Mouse (Mus musculus) mouse embryonic stem cell (cell line): ENCODE results near the gene Ubr2.

Source experiments
- in situ Hi-C, 2 experiments: fragments of 300-500 bp; cut with MboI; formaldehyde crosslinking; loops; 1 replicate in 1 of 2; 3 replicates in 1 of 2; pipeline ENCODE4 v1.14.3; 2019 to 2020; ENCODE audit warnings: low sequenced_read_pairs in 2 of 2, low pct_unique_long_range_greater_than_20kb in 1 of 2, mixed read lengths in 1 of 2; ENCODE audit not compliant: unreplicated experiment in 1 of 2

Gene Ubr2

GRCm38 (mm10) chr17:47009898-47010721 lies at the start of gene Ubr2:
TSS of gene Ubr2 (minus strand) at chr17:47010556.
- in situ Hi-C loops, result loop anchor here in 1 of 2 experiments (25.0 kb wide), 1 partner anchor 248 kb away; the partner anchor contains the start of genes 2310039H08Rik, Cnpy3 and Ptcra

GRCm38 (mm10) chr17:47059836-47060360 lies 49.5 kb upstream of the Ubr2 start:
- in situ Hi-C loops, result no loop called here

- in situ Hi-C loops, result no loop called here
These were observed 47.6 kb upstream of the Ubr2 start for GRCm38 (mm10) chr17:47057966-47058365.

- in situ Hi-C loops, result no loop called here
These were observed 46.1 kb upstream of the Ubr2 start for GRCm38 (mm10) chr17:47056476-47056875.

GRCm38 (mm10) chr17:47055121-47055520 lies 44.8 kb upstream of the Ubr2 start:
- in situ Hi-C loops, result no loop called here

GRCm38 (mm10) chr17:47054613-47055012 lies 44.3 kb upstream of the Ubr2 start:
- in situ Hi-C loops, result no loop called here

GRCm38 (mm10) chr17:47050678-47051077 lies 40.3 kb upstream of the Ubr2 start:
- in situ Hi-C loops, result no loop called here

- in situ Hi-C loops, result no loop called here
These were observed 32.5 kb upstream of the Ubr2 start for GRCm38 (mm10) chr17:47042866-47043265.

GRCm38 (mm10) chr17:47038844-47039803 lies 28.8 kb upstream of the Ubr2 start:
- in situ Hi-C loops, result loop anchor here in 1 of 2 experiments (5.0 kb wide), 1 partner anchor 72 kb away; no protein-coding TSS in a partner anchor

- in situ Hi-C loops, result no loop called here
These were observed 24.2 kb upstream of the Ubr2 start for GRCm38 (mm10) chr17:47034536-47034935.

GRCm38 (mm10) chr17:47033643-47034042 lies 23.3 kb upstream of the Ubr2 start:
- in situ Hi-C loops, result no loop called here

GRCm38 (mm10) chr17:47024805-47025204 lies 14.4 kb upstream of the Ubr2 start:
- in situ Hi-C loops, result loop anchor here in 1 of 2 experiments (25.0 kb wide), 1 partner anchor 263 kb away; the partner anchor contains the start of genes 2310039H08Rik, Cnpy3 and Ptcra

- in situ Hi-C loops, result loop anchor here in 1 of 2 experiments (25.0 kb wide), 1 partner anchor 261 kb away; the partner anchor contains the start of genes 2310039H08Rik, Cnpy3 and Ptcra
These were observed 13.0 kb upstream of the Ubr2 start for GRCm38 (mm10) chr17:47023369-47023768.

- in situ Hi-C loops, result loop anchor here in 1 of 2 experiments (25.0 kb wide), 1 partner anchor 251 kb away; the partner anchor contains the start of genes 2310039H08Rik, Cnpy3 and Ptcra
These were observed 2.5 kb upstream of the Ubr2 start for GRCm38 (mm10) chr17:47012896-47013295.

- in situ Hi-C loops, result loop anchor here in 1 of 2 experiments (25.0 kb wide), 1 partner anchor 249 kb away; the partner anchor contains the start of genes 2310039H08Rik, Cnpy3 and Ptcra
These were observed 1.3 kb upstream of the Ubr2 start for GRCm38 (mm10) chr17:47011661-47012043.

- in situ Hi-C loops, result loop anchor here in 1 of 2 experiments (25.0 kb wide), 1 partner anchor 249 kb away; the partner anchor contains the start of genes 2310039H08Rik, Cnpy3 and Ptcra
These were observed 635 bp upstream of the Ubr2 start for GRCm38 (mm10) chr17:47010722-47011660.

- in situ Hi-C loops, result loop anchor here in 1 of 2 experiments (25.0 kb wide), 1 partner anchor 247 kb away; the partner anchor contains the start of genes 2310039H08Rik, Cnpy3 and Ptcra
These were observed 834 bp downstream of the Ubr2 start for GRCm38 (mm10) chr17:47009546-47009897.
